Mouse (Mus musculus): ENCODE results near the gene Eogt.

Gene Eogt

GRCm38 (mm10) chr6:97148383-97149251, at the start of gene Eogt:
Gene Eogt (minus strand): TSS chr6:97149182.
- peak; percentile 76 for DNase-seq (ENCODE audit: low read depth)

- DNase-seq (ENCODE audit: low read depth) = peak; percentile 82
Observed at GRCm38 (mm10) chr6:97179367-97179828, 30.4 kb upstream of the Eogt start.

DNA sequence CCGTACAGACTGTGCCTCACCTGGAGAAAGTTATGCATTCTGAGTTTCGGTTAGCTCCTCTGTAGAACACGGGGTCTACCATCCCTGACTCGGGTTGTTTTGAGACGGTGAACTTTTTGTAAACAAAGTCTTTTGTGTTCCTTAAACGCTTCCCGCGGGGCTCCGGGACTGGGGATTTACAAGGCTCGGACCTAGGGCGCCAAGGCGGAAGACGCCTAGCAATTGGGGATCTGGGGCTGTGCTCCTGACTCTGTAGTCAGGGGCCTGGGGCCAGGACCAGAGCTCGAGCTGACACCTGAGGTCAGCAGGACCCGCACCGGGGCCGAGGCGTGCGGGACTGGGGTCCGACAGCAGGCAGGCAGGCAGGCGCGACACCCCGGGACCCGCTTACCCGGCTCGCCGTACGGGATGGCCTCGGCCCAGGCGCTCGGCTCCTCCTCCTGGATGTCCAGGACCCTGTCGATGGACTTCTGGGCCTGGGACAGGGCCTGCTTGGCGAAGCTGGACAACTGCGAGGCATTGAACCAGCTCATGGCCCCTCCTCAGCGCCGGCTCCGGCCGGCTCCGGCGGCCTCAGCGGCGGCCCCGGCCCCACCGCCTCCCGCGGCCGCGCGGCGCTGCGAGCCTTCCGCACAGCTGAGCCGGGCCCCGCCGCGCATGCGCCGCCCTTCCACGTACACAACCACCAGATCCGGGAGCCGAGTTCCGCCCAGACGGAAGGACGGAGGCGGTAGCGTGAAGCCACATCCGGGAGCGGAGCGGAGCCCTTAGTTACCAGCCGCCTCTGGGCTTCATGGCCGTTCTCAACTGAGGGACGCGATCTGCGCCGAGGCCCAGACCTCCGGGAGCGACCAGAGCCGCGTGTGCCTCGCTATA, 29.7 kb upstream of the Eogt start, which contains the start of gene Tmf1:
Gene Tmf1, minus strand, starts transcription at position 632 of the 876 bp plus-strand sequence.
- DNase-seq (ENCODE audit: low read depth) = peak; percentile 92

GRCm38 (mm10) chr6:97175716-97176115, 26.7 kb upstream of the Eogt start:
- peak; percentile 66 for DNase-seq (ENCODE audit: low read depth)

- DNase-seq (ENCODE audit: low read depth) = peak; percentile 57
Observed at GRCm38 (mm10) chr6:97150156-97150555, 1.2 kb upstream of the Eogt start.

- peak; percentile 48 for DNase-seq (ENCODE audit: low read depth)
Observed at GRCm38 (mm10) chr6:97149721-97150120, 739 bp upstream of the Eogt start.

- DNase-seq (ENCODE audit: low read depth) = peak; percentile 18
Observed at GRCm38 (mm10) chr6:97147755-97148382, 1.1 kb downstream of the Eogt start.

DNA sequence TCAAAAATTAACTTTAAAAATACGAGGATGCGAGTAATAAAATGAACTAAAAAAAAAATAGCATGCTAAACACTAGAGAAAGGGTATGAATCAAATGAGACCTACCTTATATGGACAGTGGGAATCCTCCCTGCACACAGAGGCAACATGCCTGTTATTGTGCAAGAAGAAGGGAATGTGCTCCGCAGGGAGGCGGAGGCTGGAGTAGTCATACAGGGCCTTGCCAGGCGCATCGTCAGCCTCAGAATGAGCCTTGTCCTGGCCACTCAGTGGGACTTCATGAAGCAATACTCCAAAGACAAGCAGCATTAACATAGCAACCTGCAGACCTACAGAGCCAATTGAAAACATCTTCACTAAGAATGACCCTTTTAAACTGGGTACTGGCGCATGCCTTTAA, 3.8 kb downstream of the Eogt start:
- no peak for DNase-seq (ENCODE audit: low read depth)

GRCm38 (mm10) chr6:97144359-97144758, 4.6 kb downstream of the Eogt start:
- DNase-seq (ENCODE audit: low read depth) = no peak

DNA sequence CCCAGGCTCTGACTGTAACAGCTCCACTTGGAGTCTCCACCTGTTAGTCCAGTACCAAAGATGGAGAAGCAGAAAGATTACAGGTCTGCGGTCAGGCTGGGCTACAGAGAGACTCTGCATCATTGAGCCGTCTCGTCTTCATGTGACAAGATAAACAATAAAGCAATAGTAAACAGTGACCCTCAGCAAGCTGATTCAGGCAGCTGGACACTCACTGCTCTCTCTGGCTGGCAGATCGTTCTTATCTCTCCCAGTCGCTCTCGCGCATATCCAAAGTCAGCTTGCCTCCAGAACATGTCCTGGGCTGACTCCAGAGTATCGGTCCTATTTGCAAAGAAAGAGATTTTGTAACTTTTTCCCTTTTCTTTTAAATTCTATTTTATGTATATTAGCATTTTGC, 6.4 kb downstream of the Eogt start:
- DNase-seq (ENCODE audit: low read depth) = no peak

- DNase-seq (ENCODE audit: low read depth) = no peak
Observed at GRCm38 (mm10) chr6:97141811-97142210, 7.2 kb downstream of the Eogt start.

DNA sequence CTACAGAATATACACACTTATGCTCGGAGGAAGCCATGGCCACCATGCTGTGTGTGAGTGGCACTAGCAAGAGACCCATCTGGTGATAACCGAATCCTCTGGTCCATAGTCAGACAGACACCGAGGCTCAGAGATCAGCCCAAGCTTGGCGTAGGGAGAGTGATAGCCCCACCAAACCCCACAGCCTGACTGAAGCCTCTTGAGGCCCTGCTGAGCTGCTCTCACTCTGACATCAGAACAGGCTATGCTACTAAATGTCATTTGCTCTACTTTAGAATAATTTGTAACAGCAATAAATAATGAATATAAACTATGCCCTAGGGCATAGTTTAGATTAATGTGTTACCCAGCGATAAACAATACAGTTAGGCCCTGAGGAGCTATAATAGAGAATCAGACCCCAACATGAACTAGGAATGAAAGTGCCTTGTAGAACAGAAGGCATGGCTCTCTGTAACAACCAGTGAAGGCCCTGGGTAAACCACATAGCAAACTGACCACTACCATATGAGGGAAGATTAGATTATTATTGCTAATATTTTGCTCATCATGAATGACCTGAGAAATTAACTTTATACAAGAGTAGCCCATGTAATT, 16.2 kb downstream of the Eogt start:
- no peak for DNase-seq (ENCODE audit: low read depth)

DNA sequence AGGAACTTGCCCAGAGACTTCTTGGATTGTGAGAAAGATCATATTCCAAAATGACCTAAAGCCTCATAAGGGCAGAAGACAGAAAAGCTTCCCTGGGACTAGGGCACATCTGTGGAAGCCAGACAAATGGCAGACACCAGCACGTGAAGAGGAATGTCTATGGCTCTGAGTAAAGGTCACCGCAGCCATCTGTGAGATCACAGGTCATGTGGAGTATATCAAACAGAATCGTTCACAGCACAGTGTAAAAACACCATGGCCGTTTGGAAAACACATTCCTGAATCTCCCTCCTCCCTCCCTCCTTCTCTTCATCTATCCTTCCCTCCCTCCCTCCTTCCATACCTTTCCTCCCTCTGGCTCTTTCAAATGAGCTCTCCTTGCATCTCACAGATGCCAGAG, 17.2 kb downstream of the Eogt start:
- DNase-seq (ENCODE audit: low read depth) = no peak

DNA sequence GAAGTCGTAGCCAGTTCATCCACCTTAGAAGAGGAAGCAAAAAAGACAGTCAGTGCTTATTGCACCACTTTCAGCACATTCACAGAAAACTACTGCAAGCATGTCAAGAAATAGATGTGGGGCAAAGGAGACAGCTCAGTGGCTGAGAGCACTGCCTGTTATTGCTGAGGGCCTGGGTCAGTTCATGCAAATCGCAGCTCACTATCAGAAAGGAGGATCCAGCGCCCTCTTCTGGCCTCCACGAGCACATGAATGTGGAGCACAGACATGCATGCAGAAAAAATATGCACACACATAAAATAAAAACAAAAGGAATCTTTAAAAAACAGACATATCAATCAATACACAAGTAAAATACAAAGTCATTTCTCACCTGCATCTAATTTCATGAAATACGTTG, 18.0 kb downstream of the Eogt start:
- DNase-seq (ENCODE audit: low read depth) = peak; percentile 34

DNA sequence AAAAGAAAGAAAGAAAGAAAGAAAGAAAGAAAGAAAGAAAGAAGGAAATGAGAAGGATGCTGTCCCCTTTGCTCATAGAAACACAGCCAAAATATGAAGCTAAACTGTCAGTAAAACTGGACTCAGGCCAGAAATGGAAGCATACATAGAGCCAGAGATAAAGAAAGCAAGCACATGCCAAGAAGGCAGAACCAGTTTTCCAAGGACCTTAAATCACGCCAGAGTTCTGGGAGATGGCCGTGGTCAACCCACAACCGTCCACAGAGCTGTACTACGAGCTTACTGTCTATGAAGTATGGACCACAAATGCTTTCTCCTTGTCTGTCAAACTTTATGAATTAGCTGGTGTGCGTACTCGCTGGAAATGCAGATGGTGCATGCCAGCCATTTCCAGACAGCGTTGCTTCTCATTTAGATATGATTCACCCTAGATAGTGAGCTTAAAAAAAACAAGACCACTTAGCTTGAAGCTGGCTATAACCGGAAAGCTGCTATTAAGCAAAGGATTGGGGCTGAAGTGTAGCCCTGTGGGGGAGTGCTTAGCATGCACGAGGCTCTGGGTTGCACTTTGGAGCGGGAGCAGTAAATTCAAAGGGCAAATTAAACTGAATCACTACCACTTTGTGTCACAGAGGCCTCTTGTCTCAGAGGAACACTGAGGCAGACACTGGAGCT, 24.5 kb downstream of the Eogt start:
- DNase-seq (ENCODE audit: low read depth) = no peak

DNA sequence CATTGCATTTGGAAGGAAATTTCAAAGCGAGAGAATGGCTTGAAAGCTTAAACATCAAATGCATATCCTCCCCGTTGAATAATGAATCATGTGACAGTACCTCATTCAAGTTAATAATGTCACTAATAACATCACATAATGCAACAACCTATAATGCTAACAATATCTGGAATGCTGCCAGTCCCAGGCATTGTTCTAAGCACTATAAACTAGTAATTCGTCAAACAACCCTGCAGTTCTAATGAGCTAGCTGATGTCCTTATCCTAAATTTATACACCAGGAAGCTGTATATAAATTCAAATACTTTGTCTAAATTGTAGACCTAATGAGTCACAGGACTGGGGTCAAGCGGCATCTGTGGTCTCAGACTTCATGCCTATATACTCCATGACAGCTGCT, 28.1 kb downstream of the Eogt start:
- no peak for DNase-seq (ENCODE audit: low read depth)

DNA sequence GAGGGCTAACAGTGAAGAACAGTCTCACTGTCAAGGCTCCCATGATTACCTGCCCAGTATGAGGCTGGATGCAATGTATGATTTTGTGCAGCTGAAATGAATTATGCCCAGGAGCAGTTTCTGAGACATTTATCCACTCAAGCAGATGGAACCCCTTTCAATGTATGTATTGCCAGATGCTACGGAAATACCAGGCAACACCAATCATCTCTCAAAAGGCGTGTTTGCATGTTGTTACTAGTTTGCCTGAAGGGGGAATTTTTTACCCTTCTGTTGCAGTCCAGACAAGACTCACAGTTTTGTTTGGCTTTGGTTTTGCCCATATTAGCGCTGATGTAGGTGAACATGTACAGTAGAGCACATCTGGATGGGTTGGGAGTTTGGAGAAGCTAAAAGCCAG, 30.7 kb downstream of the Eogt start:
- DNase-seq (ENCODE audit: low read depth) = no peak

DNA sequence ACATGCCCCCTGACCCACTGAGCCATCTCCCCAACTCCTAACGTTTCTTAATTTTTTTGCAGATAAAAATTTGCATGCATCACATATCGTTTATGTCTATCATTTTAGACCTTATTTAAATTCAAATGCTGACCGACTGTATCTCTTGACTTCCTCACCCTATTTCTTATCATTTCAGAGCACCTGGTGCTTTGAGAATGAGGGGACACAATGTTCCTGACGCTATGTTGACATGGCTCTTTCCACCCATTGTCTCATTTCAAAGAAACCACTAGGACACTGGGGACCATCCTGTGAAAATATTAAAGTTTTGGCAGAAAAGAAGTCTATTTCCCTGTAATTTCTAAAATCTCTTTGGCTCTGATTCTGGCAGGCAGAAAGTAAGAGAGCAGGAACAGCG, 32.1 kb downstream of the Eogt start:
- DNase-seq (ENCODE audit: low read depth) = no peak

- DNase-seq (ENCODE audit: low read depth) = peak; percentile 12
Observed at GRCm38 (mm10) chr6:97114821-97115220, 34.2 kb downstream of the Eogt start.

- DNase-seq (ENCODE audit: low read depth) = no peak
Observed at GRCm38 (mm10) chr6:97112177-97112576, 36.8 kb downstream of the Eogt start.

- DNase-seq (ENCODE audit: low read depth) = peak; percentile 83
Observed at GRCm38 (mm10) chr6:97106777-97107176, 42.2 kb downstream of the Eogt start.
